In the genomic region with DNA sequence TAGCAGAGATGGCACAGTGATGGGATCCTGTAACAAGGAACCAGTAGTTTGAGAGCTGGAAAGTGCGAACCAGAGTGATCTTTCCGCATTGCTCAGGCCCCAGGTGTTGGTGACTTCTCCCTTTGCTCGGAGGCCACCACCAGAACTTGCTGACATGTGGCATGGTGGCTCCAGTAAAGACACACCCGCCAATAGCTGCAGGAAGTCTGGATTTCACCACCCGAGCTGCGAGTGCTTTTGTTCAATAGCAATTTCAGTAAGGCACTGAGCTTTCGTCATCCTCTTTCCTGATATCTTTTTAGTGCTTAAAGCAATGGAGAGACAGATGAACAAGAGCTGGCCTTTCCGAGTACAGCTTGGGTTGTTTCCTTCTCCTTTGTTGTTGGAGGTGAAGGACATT, we compare ENCODE assay signal across 15 mouse cellular contexts.
"Had no signal": no experiment of that assay in that cellular context is flagged by ENCODE, and none has a peak within 500 bp of the region (broad histone marks: within the 10 kb centered on the region; RNA-seq: fewer than 3 reads in every experiment).

No protein-coding gene starts in this region.

- ATAC-seq: hindbrain, postnatal 0 days; midbrain, embryonic 15.5 days had no signal

- DNase-seq: kidney, adult 8-10 months; kidney, postnatal 25 days; liver; lung, adult 2 months; lung, postnatal 10 days; right cerebral cortex, postnatal 4 days; spleen, adult 18-20 months; thymus, postnatal 36 days had no signal

- H3K4me3 ChIP-seq: limb, embryonic 12.5 days; midbrain, embryonic 15.5 days; neural tube, embryonic 13.5 days; stomach, embryonic 15.5 days had no signal

- H3K27ac ChIP-seq: hindbrain, postnatal 0 days; limb, embryonic 12.5 days; liver, embryonic 14.5 days; midbrain, embryonic 15.5 days; neural tube, embryonic 13.5 days; stomach, embryonic 15.5 days had no signal

- H3K36me3 ChIP-seq: limb, embryonic 12.5 days; midbrain, embryonic 15.5 days; neural tube, embryonic 13.5 days; stomach, embryonic 15.5 days had no signal

- H3K4me2 ChIP-seq: limb, embryonic 12.5 days; midbrain, embryonic 11.5 days; midbrain, embryonic 15.5 days; neural tube, embryonic 13.5 days; stomach, embryonic 15.5 days had no signal

- H3K9me3 ChIP-seq: limb, embryonic 12.5 days; midbrain, embryonic 15.5 days; neural tube, embryonic 13.5 days; stomach, embryonic 15.5 days had no signal

- H3K4me1 ChIP-seq: limb, embryonic 12.5 days; midbrain, embryonic 15.5 days; stomach, embryonic 15.5 days had no signal

- H3K9ac ChIP-seq: limb, embryonic 12.5 days; liver, embryonic 14.5 days; midbrain, embryonic 15.5 days; neural tube, embryonic 13.5 days; stomach, embryonic 15.5 days had no signal

- H3K27me3 ChIP-seq: midbrain, embryonic 15.5 days; neural tube, embryonic 13.5 days; stomach, embryonic 15.5 days had no signal
